Mouse (Mus musculus): ENCODE results near the gene Rars. TPM values are rescaled to one million over a fixed set of nuclear protein-coding genes. Genes with fewer than 3 reads are reported as not detected.
"Not testable (repeated sequence)": the region's sequence is repeated elsewhere in the genome, so short reads cannot be mapped to it uniquely, and the experiment has no call there.

Gene Rars
- total RNA-seq, 1 experiment from 2014 or later: 49.7 TPM

DNA sequence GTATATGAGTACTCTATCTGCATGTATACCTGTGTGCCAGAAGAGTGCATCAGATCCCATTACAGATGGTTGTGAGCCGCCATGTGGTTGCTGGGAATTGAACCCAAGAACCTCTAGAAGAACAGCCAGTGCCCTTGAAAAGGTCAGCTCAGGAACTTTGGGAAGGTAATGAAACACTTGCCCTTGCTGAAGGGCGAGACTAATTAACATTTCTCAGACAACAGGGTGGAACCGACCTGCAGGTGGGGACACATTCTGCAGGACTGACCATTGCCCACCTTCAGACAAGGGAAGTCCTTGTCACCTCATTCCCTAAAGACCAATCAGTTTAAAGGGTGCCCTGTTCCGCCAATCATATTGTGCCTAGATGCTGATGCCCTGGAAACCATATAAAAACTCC, 6.5 kb upstream of the Rars start:
- not testable (repeated sequence) for ATAC-seq (ENCODE audit: extremely low read depth, insufficient number of reproducible peaks, low FRiP score, poor library complexity, severe bottlenecking)

DNA sequence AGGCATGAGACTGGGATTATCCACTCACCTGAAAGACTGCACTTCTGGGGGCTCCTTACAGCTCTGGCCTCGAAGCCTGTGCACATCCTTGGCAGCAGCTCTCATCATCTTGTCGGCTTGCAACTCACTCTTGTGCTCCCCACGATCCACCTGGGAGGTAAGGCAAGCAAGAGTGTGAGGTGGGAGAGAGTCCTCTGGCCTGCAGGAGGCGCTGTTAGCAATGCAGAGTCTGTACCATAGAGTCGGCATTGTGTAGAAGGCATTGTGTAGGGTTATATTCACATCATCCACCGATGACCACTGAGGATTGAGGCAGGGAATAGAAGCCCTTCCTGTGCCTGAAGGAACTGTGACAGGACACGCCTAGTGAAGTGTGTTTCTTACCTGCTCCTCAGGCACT, 6.0 kb upstream of the Rars start:
- no peak for ATAC-seq (ENCODE audit: extremely low read depth, insufficient number of reproducible peaks, low FRiP score, poor library complexity, severe bottlenecking)

DNA sequence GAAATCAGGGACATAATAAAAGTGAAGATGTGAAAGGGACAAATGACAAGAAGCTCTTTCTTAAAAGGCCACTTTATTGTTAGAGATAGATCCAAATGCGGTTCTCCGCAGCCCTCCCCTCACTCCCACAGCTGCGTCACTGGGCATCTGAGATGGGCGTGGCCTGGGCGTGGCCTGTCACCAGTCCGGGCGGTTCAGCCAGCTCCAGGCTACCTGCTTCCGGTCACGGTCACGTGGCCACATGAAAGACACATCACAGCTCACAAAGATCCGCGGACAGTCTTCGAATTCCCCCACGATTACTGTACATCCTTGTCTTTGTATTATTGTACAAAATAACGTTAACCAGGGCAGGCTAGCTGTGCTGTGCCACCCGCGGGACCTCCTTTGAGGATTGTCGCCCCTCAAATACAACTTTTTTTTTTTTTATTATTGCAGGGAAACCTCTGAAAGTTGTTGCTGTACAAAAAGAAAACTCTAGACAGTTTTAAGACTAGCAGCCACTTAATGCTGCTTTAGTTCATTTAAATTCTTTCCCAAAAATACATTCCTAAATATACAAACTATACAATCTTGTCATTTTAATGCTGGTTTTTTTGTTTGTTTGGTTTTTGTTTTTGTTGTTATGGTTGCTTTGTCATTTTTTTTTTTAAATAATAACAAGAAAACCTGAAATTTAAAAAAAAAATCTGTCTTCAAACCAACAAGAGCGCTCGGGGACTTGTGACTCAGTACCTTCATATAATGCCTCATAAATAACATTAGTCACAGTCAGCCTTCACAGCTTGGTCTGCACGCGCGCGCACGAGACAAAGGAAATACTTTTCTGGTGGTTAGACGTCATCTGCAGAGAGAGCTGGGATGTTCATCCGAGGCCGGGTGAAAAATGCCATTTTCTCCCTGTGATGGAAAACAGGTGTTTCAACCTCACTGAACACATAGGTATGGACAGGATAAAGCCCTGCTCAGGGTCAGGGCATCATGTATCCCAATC, 4.3 kb upstream of the Rars start:
- peak; percentile 73 for ATAC-seq (ENCODE audit: extremely low read depth, insufficient number of reproducible peaks, low FRiP score, poor library complexity, severe bottlenecking)

DNA sequence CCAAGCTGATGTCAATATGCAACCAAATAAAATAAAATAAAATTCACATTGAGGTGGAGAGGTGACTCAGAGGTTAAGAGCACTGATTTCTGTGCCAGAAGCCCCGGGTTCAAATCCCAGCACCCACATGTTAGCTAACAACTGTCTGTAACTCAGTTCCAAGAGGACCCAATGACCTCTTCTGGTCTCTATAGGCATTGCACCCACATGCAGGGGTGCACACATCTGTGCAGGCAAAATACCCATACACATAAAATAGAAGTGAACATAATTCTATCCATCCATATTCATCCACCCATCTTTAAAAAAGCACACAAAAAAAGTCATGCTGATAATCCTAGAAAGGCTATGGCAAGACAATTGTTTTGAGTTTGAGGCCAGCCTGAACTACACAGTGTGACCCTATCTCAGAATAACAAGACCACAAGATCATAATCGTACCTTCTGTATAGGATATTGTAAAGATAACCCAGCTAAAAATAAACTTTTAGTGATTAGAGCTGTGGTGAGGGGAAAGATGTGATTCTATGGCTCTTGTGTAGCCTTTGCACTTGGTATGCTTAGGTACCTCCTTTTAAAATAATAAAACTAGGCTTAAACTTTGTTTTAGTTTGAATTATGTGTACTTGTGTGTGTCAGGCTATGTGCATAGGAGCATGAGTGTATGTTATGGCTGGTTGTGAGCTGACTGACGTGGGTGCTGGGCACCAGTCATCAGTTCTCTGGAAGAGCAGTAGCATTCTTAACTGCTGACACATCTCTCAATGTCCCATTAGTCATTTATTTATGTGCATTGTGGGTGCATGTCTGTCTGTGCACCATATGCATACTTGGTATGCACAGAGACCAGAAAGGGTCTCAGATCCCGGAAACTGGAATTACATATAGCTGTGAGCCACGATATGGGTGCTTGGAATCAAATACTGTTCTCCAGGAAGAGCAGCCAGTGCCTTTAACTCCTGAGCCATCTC, 3.1 kb upstream of the Rars start:
- no peak for ATAC-seq (ENCODE audit: extremely low read depth, insufficient number of reproducible peaks, low FRiP score, poor library complexity, severe bottlenecking)

DNA sequence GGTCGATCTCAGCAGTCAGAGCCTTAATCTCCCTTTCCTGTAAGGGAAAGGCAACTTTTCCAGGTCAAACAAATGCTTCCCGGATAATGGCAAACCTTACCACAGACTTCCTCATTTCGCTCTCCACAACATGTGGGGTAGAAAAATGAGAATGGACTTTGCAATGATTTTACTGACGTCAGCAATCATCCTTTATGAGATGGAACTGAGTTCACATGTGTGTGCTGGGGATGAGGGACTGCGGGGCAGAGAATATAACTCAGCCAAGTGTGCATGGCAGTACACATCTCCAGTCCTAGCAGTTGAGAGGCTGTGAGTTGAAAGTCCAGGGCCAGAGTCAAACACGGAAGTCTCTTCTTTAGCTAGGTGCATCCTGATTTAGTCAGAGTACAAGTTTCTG, 1.0 kb downstream of the Rars start:
- no peak for ATAC-seq (ENCODE audit: extremely low read depth, insufficient number of reproducible peaks, low FRiP score, poor library complexity, severe bottlenecking)

DNA sequence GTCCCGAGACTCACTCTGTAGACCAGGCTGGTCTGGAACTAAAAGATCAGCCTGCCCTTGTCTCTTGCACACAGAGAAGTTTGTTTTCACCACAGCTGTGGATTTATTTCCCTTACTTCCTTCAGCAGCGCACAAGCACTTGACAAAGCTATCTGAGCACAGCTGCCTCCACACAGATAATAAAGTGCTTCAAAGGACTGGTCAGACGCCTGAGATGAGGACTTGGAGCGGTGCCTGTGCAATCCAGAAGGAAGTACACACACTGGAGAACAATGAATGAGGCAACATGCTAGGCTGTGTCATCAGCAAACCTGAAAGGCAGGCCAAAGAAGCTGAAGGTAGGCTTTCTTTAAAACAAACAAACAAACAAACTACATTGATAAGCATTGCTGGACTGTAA, 2.2 kb downstream of the Rars start:
- no peak for ATAC-seq (ENCODE audit: extremely low read depth, insufficient number of reproducible peaks, low FRiP score, poor library complexity, severe bottlenecking)

DNA sequence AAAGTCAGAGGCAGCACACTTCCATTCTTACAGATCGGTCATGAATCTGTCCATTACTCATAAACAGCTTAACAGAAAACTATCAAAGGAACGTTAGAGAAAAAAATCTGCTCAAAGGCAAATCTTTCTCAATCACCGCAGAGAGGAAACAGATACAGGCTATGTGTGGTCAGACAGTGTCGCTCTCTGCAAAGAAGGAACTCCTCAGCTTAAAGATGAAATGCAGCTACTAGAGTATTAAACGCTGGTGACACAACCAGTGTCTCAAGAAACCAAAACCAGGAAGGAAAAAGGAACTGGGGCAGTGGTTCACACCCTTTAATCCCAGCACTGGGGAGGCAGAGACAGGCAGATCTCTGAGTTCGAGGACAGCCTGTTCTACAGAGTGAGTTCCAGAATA, 6.6 kb downstream of the Rars start:
- ATAC-seq (ENCODE audit: extremely low read depth, insufficient number of reproducible peaks, low FRiP score, poor library complexity, severe bottlenecking): peak; percentile 70

DNA sequence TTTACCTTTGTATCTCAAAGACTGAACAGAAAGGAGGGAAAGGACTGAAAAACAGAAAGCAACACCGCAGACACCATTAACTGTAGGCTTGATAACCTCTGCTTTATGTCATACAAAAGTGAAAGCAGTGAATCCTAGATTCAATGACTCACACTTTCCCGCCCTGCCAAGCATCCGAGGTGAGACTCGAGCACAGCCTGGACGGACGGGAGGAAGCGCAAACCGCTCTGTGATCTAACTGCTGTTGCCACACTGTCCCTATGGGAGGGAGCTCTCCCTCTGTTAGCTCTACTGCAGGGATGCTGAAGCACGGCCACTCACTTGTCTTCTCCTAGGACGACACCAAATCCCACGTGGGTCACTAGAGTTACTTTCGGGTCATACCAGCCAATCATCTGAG, 18.0 kb downstream of the Rars start:
- ATAC-seq (ENCODE audit: extremely low read depth, insufficient number of reproducible peaks, low FRiP score, poor library complexity, severe bottlenecking): no peak

DNA sequence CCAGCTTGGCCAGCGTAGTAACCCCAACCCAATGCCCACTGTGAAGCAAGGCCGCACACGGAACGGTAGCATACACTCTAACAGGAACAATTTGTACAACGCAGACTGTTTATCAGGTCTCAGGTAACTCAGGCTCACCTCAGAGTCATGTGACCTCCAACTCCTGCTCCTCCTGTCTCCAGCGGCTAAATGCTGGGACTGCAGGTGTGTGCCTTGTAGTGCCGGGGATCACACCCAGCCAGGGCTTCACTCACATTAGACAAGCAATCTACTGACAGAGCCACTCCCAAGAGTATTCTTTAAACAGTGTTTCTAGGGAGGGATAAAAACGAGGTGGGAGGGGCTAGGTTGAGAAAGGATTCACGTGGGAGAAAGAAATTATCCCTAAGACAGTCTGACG, 22.8 kb downstream of the Rars start:
- ATAC-seq (ENCODE audit: extremely low read depth, insufficient number of reproducible peaks, low FRiP score, poor library complexity, severe bottlenecking): no peak

DNA sequence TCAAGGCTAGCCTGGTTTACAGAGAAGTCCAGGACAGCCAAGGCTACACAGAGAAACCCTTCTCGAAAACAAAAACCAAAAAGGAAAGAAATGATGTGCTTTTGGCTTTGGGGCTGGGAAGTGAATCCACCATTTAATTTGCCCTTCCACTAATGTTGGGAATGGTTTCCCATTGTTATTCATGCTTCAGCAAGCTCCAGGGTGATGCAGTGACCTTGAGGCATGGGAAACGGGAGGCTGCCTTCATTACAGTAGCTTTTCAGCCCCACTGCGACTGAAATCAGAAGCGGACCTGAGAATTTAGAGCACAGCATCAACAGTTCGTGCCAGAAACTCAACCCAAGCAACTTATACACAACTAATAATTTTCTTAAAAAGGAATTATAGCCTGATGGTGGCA, 33.0 kb downstream of the Rars start:
- no peak for ATAC-seq (ENCODE audit: extremely low read depth, insufficient number of reproducible peaks, low FRiP score, poor library complexity, severe bottlenecking)

DNA sequence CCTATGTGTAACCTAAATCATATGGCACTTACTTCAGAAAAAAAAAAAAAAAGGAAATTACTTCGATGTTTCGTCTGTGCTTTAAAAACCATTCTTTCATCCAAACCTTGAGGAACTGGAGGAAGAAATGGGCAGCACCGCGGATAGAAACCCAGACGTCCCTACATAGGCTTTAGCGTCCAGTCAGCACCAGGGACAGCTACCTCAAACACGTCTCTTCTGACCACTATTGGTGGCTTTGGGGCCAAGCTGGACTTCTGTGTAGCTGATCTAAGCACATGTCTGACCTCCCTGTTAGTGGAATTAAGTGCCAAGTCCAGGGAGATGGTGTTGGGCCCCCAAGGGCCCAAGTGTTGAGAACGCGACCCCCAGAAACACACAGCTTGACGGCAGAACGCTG, 35.4 kb downstream of the Rars start, which contains the start of gene Fbll1:
Gene Fbll1, minus strand, starts transcription at position 11 of the 400 bp plus-strand sequence.
- no peak for ATAC-seq (ENCODE audit: extremely low read depth, insufficient number of reproducible peaks, low FRiP score, poor library complexity, severe bottlenecking)

DNA sequence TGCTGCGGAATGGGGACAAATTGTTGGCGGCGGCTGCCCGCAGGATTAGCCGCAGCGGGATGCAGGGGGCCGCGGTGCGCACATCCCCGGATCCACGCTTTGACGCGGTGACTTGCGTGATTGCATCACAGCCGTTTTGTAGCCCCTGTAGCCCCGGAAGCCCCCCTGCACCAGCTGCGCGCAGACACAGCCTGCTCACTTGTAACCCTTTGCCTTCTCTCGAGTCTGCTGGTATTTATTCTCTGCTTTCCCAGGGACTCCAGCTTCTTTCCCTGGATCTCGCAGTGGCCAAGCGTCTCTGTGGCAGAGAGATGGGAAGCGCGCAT, 35.8 kb downstream of the Rars start:
- no peak for ATAC-seq (ENCODE audit: extremely low read depth, insufficient number of reproducible peaks, low FRiP score, poor library complexity, severe bottlenecking)

DNA sequence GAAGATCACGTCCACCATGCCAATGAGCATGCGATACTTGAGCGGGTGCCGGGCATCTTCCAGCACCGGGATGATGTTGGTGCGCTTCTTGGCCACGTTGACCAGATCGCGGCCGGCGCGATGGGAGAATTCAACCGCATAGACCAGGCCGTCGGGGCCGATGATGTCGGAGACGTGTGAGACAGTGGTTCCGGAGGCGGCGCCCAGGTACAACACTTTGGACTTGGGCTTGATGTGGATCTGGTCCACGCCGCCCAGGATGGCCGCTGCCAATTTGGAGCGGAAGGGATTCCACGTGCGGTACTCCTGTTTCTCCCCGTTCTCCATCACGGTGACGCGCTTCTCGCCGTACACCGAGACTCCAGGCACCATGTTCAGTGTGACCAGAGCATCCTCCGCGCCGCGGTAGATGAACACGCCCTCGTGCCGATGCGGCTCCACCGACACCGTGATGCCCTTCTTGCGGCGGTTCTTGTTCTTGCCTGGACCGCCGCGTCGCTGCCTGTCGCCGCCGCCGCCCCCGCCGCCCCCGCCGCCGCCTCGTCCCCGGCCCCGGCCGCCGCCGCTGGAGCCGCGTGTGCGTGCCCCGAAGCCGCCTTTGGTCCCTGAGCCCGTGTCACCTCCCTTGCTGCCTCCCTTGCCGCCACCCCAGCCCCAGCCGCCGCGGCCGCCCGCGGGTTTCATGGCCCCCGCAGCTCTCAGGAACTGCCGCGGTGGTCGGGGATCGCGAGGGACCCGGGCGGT, 36.4 kb downstream of the Rars start:
- no peak for ATAC-seq (ENCODE audit: extremely low read depth, insufficient number of reproducible peaks, low FRiP score, poor library complexity, severe bottlenecking)

DNA sequence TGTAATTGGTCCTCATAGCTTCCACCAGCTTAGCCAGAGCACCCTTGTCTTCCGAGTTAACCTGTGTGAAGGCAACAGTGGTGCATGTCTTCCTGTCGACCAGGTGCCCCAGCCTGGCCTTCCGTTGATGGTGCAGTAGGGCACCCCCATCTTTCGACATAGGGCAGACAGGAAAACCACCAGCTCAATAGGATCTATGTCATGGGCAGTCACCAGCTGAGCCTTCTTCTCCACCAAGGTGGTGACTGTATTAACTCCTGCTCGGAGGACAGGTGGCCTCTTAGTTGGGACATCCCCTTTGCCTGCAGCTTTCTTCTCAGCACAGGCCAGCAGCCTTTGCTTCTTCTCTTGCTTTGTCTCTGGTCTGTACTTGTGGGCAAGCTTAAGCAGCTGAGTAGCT, 41.5 kb downstream of the Rars start:
- not testable (repeated sequence) for ATAC-seq (ENCODE audit: extremely low read depth, insufficient number of reproducible peaks, low FRiP score, poor library complexity, severe bottlenecking)

DNA sequence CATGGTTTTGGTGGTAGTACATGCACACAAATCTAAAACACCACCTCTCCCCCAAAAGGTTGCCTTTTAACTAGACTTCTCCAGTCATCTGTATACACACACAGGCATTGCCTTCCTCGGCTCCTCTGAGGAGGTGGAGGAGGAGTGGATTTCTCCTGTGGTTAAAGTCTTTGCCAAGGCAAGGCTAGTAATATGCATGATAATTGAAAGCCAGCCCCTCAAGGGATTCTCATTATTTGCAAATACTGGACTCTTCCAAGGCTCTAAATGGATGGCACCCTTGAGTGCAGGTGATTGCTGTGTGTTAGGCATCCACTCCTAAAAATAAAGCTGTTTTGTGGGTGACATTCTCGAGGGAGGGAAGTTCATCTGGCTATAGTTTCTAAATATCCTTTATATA, 45.9 kb downstream of the Rars start:
- ATAC-seq (ENCODE audit: extremely low read depth, insufficient number of reproducible peaks, low FRiP score, poor library complexity, severe bottlenecking): no peak

DNA sequence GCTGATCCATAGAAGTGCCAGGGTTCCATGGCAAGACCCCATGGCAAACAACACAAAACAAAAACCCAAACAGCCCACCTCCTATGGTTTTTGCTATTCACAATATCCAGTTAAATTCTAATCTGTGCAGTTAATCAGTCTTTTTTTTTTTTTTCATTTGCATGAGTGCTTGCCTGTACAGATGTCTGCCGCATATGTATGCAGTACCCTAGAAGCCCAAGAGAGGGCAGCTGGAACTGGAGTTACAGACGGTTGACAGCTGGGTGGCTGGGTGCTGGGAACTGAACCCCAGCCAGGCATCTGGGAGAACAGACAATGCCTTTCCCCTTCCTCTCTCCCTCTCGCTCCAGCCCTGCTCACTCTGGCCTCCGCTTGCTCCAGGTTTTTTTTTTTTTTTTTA, 49.8 kb downstream of the Rars start:
- no peak for ATAC-seq (ENCODE audit: extremely low read depth, insufficient number of reproducible peaks, low FRiP score, poor library complexity, severe bottlenecking)

DNA sequence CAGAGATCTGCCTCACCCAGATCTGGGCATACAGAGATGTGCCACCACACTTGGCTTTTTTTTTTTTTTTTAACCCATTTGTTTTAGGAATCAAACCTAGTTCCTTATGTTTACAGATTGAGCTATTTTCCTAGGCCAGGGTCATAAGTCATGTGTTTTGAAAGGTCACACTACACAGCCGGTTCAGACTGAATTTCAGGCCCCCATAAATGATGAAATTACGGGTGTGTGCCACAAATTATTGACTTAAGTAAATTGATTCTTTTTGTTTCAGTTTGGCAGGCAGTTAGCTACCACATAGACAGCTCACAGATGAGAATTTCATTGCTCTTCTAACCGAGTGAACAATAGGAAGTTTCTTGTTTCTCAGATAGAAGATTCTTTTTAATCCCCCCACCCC, 50.3 kb downstream of the Rars start:
- no peak for ATAC-seq (ENCODE audit: extremely low read depth, insufficient number of reproducible peaks, low FRiP score, poor library complexity, severe bottlenecking)

DNA sequence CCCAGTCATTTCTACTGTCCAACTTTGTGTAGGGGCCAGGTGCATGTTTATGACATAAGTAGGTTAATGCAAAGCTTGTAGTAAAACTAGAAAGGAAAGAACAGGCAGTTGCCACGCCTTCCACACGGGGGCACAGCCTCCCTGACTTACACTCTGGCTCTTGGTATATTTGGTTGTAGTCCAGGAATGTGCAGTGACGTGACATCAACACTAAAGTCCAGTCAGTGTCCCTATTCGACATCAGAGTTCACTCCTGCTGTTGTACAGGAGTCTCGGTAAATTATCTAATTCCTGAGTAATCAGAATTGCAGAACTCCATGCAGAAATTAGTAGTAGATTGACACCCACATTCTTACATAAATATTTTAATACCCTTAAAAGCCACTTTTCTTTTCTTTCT, 51.3 kb downstream of the Rars start:
- no peak for ATAC-seq (ENCODE audit: extremely low read depth, insufficient number of reproducible peaks, low FRiP score, poor library complexity, severe bottlenecking)

DNA sequence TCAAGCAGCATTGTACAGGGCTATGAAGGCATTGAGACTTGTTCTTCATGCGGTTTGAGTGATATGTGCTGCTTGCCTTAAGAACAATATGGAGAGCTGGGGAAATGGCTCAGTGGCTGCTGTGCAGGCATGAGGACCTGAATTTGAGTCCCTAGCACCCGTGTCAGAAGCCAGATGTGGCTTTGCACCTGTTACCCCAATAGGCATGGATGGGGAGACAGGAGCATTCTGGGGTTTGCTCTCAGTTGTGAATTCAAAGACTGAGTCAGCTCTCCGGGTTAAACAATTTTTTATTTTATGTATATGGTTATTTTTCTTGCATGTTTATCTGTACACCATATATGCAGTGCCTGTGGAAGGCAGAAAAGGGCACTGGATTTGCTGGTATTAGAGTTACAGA, 51.9 kb downstream of the Rars start:
- no peak for ATAC-seq (ENCODE audit: extremely low read depth, insufficient number of reproducible peaks, low FRiP score, poor library complexity, severe bottlenecking)
